Mouse (Mus musculus): Measurements from ENCODE around the gene Taf4. TPM values are rescaled to one million over a fixed set of nuclear protein-coding genes. Genes with fewer than 3 reads are reported as not detected.

Gene Taf4
- polyA plus RNA-seq, 1 experiment, result 8.9 TPM

DNA sequence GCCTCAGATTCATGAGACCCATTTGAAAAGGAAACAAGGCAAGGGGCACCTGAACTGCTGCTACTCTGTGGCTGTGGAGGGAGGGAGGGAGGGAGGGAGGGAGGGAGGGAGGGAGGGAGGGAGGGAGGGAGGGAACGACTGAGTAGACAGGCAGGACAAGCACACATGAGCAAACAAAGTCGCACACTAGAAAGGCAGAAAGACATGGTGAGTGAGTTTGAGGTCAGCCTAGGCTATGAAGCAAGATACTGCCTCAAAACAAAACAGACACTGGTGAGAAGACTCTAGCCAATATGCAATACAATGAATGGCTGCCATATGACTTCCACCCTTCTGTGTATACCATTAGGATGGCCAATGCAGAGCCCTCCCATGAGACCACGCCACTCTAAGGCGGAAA lies 31.4 kb downstream of the Taf4 start:
- H3K4me1 ChIP-seq (ENCODE audit: control insufficient read depth, insufficient read depth, low read length), result peaks cover 26% of the 10 kb centered on the region
- WGBS, result 55% methylated on average over 4 of the region's 4 CpGs

DNA sequence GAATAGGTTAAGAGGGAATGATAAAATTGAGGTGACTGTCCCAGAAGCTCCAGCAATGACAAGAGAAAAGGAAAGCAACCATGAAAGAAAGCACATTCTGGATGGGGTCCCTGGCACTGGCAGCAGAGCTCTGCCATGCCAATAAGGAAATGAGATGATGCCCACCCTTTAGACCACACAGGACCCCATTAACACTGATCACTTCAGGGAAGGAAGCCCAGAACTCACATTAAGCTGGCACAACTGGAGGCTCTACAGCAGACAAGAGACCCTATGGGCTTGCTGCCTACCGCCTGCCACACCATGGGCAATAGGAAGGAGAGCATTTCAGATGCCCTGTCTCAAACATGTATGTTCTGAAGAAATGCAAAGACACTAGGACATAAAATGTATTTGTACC lies 34.8 kb downstream of the Taf4 start:
- Histone ChIP-seq H3K27me3 (replicated peaks; ENCODE audit: control insufficient read depth, insufficient read depth, low read length) (no peaks in the 10 kb centered on the region), H3K4me3 (ENCODE audit: insufficient read depth, low read depth, low read length) (no peak overlapping the region), H3K4me1 (ENCODE audit: control insufficient read depth, insufficient read depth, low read length) (peaks cover 17% of the 10 kb centered on the region), H3K36me3 (ENCODE audit: control insufficient read depth, insufficient read depth, low read length) (no peaks in the 10 kb centered on the region), H3K27ac (ENCODE audit: insufficient read depth, low read depth, low read length) (no peak overlapping the region)
- 100% methylated on average over 1 of the region's 1 CpGs for WGBS
- no peak for DNase-seq
- no peak for TF ChIP-seq POLR2A (IDR thresholded peaks at IDR 0.05; ENCODE audit: low read depth, low read length)
- no peak for TF ChIP-seq CTCF (conservative IDR thresholded peaks at IDR 0.05; ENCODE audit: insufficient read depth, insufficient read length, low read depth, low read length)

More for the DNA sequence above, 31.4 kb downstream of the Taf4 start:
- Histone ChIP-seq H3K36me3 (ENCODE audit: control insufficient read depth, insufficient read depth, low read length) (no peaks in the 10 kb centered on the region), H3K27ac (ENCODE audit: insufficient read depth, low read depth, low read length) (no peak overlapping the region), H3K27me3 (replicated peaks; ENCODE audit: control insufficient read depth, insufficient read depth, low read length) (no peaks in the 10 kb centered on the region), H3K4me3 (ENCODE audit: insufficient read depth, low read depth, low read length) (no peak overlapping the region)
- TF ChIP-seq CTCF (conservative IDR thresholded peaks at IDR 0.05; ENCODE audit: insufficient read depth, insufficient read length, low read depth, low read length), result no peak
- TF ChIP-seq POLR2A (IDR thresholded peaks at IDR 0.05; ENCODE audit: low read depth, low read length), result no peak
- no peak for DNase-seq

DNA sequence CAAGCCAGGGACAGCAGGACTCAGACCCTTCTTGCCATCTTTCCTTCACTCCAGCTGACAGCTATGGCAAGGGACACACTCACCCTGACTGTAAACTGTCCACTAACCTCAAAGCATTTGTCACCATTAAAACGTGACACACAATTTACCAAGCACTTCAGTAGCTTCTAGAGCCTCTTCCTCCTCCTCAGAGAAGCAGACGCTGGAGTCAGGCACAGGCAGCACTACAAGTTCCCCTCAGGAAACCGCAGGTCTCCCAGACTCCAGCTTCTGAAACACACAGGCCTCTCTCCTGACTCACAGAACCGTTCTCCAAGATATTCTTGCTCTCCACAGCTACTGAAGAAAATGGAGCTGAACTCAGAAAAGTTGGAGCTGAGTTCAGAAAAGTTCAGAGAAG lies 39.4 kb downstream of the Taf4 start:
- H3K4me3 ChIP-seq (ENCODE audit: insufficient read depth, low read depth, low read length), result no peak overlapping the region
- H3K27me3 ChIP-seq (replicated peaks; ENCODE audit: control insufficient read depth, insufficient read depth, low read length), result no peaks in the 10 kb centered on the region
- 57% methylated on average over 4 of the region's 4 CpGs for WGBS
- H3K4me1 ChIP-seq (ENCODE audit: control insufficient read depth, insufficient read depth, low read length), result 0 out of 2 replicates have a peak, but pooled peaks cover 3% of the 10 kb centered on the region
- no peak for TF ChIP-seq POLR2A (IDR thresholded peaks at IDR 0.05; ENCODE audit: low read depth, low read length)
- no peak for TF ChIP-seq CTCF (conservative IDR thresholded peaks at IDR 0.05; ENCODE audit: insufficient read depth, insufficient read length, low read depth, low read length)
- no peak overlapping the region for H3K27ac ChIP-seq (ENCODE audit: insufficient read depth, low read depth, low read length)
- DNase-seq, result no peak
- no peaks in the 10 kb centered on the region; the same call in 1 of the 2 replicates for H3K36me3 ChIP-seq (ENCODE audit: control insufficient read depth, insufficient read depth, low read length)

DNA sequence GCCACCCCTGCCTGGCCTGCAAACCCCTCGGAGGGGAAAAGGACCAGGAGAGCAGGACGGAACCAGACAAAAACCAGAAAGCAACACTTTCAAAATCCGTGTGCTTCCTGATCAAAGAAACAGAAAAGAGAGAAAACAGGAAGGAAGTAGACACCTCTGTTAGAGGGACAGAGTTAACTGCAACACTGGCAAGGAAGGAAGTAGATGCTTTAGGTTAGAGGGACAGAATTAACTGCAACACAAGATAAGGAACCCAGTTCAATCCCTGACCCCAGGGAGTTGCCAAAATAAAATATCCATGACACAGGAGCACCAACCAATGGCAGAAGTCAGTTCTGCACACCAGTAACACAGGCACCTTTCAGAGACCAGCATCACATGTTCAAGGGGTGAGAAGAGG lies 42.3 kb downstream of the Taf4 start:
- Histone ChIP-seq H3K36me3 (ENCODE audit: control insufficient read depth, insufficient read depth, low read length) (no peaks in the 10 kb centered on the region; the same call in 1 of the 2 replicates), H3K4me1 (ENCODE audit: control insufficient read depth, insufficient read depth, low read length) (0 out of 2 replicates have a peak, but pooled peaks cover 2% of the 10 kb centered on the region), H3K27ac (ENCODE audit: insufficient read depth, low read depth, low read length) (no peak overlapping the region), H3K4me3 (ENCODE audit: insufficient read depth, low read depth, low read length) (no peak overlapping the region), H3K27me3 (replicated peaks; ENCODE audit: control insufficient read depth, insufficient read depth, low read length) (no peaks in the 10 kb centered on the region)
- TF ChIP-seq CTCF (conservative IDR thresholded peaks at IDR 0.05; ENCODE audit: insufficient read depth, insufficient read length, low read depth, low read length) (no peak), POLR2A (IDR thresholded peaks at IDR 0.05; ENCODE audit: low read depth, low read length) (no peak)
- 67% methylated on average over 3 of the region's 3 CpGs for WGBS
- no peak for DNase-seq

DNA sequence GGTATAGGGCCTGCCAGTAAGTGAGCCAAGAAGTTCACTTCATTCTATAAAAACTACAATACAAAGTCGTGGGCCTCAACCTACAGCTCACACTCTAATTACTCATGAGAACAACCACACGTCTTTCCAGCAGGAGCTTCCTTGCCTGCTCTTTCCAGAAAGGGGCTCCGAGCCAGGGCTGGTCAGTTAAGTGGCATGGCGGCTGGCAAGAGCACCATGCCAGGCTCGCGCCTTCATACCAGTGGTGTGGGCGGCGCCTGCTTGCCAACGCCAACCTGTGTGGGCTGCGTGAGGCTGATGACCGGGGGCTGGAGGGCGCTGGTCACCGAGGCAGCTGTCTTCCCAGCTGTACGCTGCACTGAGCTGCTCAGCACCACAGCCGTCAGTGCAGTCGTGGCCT lies 44.7 kb downstream of the Taf4 start:
- no peak for DNase-seq
- 83% methylated on average over 16 of the region's 16 CpGs for WGBS
- TF ChIP-seq POLR2A (IDR thresholded peaks at IDR 0.05; ENCODE audit: low read depth, low read length) (no peak), CTCF (conservative IDR thresholded peaks at IDR 0.05; ENCODE audit: insufficient read depth, insufficient read length, low read depth, low read length) (no peak)
- 0 out of 2 replicates have a peak, but pooled peaks cover 2% of the 10 kb centered on the region for H3K4me1 ChIP-seq (ENCODE audit: control insufficient read depth, insufficient read depth, low read length)
- H3K36me3 ChIP-seq (ENCODE audit: control insufficient read depth, insufficient read depth, low read length), result no peaks in the 10 kb centered on the region; the same call in 1 of the 2 replicates
- no peak overlapping the region for H3K27ac ChIP-seq (ENCODE audit: insufficient read depth, low read depth, low read length)
- no peaks in the 10 kb centered on the region for H3K27me3 ChIP-seq (replicated peaks; ENCODE audit: control insufficient read depth, insufficient read depth, low read length)
- no peak overlapping the region for H3K4me3 ChIP-seq (ENCODE audit: insufficient read depth, low read depth, low read length)

DNA sequence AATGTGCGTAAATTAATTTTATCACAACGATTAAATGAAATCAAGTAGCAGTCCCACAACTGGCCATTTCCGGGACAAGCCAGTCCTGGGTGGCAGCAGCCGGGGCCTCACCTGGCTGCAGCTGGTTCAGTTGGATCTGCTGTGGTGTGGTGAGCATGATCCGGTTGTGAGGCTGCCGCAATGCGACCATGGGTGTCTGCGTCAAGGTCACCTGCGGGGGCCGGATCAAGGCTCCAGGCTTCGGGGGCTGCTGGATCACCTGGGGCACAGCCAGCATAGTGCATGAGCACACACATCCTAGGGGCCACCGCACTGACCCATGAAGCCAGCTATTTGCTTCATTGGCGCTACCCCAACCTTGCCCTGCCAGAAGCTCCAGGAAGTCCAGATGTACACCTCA lies 47.3 kb downstream of the Taf4 start:
- Histone ChIP-seq H3K4me1 (ENCODE audit: control insufficient read depth, insufficient read depth, low read length) (0 out of 2 replicates have a peak, but pooled peaks cover 2% of the 10 kb centered on the region), H3K36me3 (ENCODE audit: control insufficient read depth, insufficient read depth, low read length) (no peaks in the 10 kb centered on the region; the same call in 1 of the 2 replicates), H3K27ac (ENCODE audit: insufficient read depth, low read depth, low read length) (peak overlapping the region; percentile 56), H3K4me3 (ENCODE audit: insufficient read depth, low read depth, low read length) (no peak overlapping the region), H3K27me3 (replicated peaks; ENCODE audit: control insufficient read depth, insufficient read depth, low read length) (no peaks in the 10 kb centered on the region)
- peak; percentile 69 for DNase-seq
- TF ChIP-seq CTCF (conservative IDR thresholded peaks at IDR 0.05; ENCODE audit: insufficient read depth, insufficient read length, low read depth, low read length) (no peak), POLR2A (IDR thresholded peaks at IDR 0.05; ENCODE audit: low read depth, low read length) (no peak)
- 65% methylated on average over 13 of the region's 13 CpGs for WGBS

DNA sequence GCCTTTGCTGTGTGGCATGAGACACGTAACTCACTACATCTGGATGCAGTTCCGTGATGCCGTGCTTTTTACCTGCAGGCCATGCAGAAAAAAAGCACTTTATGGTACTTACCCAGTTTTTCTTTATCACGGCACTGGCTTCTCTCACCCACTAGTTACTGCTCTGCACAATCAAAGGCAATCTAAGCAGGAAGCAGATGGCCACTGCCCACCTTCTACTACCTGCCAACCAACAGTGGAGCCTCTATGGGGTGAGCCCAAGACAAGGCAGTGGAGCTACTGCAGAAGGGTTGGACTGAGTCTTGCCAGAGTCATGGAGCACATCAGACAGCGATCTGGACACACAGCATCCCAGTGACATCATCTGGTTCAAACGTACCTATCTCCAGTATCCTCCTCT lies 52.4 kb downstream of the Taf4 start:
- peaks cover 3% of the 10 kb centered on the region; the same call in 1 of the 2 replicates for H3K36me3 ChIP-seq (ENCODE audit: control insufficient read depth, insufficient read depth, low read length)
- 90% methylated on average over 6 of the region's 6 CpGs for WGBS
- no peaks in the 10 kb centered on the region for H3K27me3 ChIP-seq (replicated peaks; ENCODE audit: control insufficient read depth, insufficient read depth, low read length)
- no peak overlapping the region for H3K27ac ChIP-seq (ENCODE audit: insufficient read depth, low read depth, low read length)
- no peak for TF ChIP-seq POLR2A (IDR thresholded peaks at IDR 0.05; ENCODE audit: low read depth, low read length)
- TF ChIP-seq CTCF (conservative IDR thresholded peaks at IDR 0.05; ENCODE audit: insufficient read depth, insufficient read length, low read depth, low read length), result no peak
- no peaks in the 10 kb centered on the region for H3K4me1 ChIP-seq (ENCODE audit: control insufficient read depth, insufficient read depth, low read length)
- H3K4me3 ChIP-seq (ENCODE audit: insufficient read depth, low read depth, low read length), result no peak overlapping the region
- no peak for DNase-seq

Data from kidney, adult 2 months (tissue).